Mouse (Mus musculus) liver, postnatal 0 days (tissue): ENCODE measurements around the gene Gm10643.

Experiments used
- CTCF ChIP-seq: sonication (generic); IDR thresholded peaks from 2 replicates; pipeline ENCODE4 v1.5.1; 2016; ENCODE audit warnings: antibody characterized with exemption, low read depth
- EP300 ChIP-seq: IDR thresholded peaks from 2 replicates; pipeline ENCODE4 v1.6.1; 2016; ENCODE audit warnings: antibody characterized with exemption, low read depth, mild to moderate bottlenecking

DNA sequence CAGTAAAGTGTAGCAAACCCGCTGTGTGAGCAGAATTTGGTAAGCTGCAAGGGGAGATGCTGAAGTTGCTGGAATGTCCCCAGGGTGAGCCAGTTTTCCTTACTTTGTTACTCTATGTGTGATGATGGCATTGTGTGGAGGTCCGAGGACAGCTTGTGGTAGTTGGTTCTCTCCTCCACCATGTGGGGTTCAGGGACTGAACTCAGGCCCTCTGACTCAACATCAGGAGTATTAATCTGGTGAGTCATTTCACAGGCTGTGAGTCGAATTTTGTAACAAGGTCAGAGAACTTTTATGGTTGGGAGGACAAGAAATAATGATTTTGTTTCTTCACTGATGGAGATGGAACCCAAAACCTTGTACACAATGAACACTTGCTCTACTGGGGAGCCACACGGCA is 32.2 kb downstream of the Gm10643 start:
- no peak for TF ChIP-seq CTCF
- no peak for TF ChIP-seq EP300
